Mouse (Mus musculus) lung, adult 2 months (tissue): Measurements from ENCODE around the gene Lgr6.

Experiments
- CTCF ChIP-seq: fragments of 200-500 bp; IDR thresholded peaks from 2 replicates; pipeline ENCODE4 v1.5.1; 2011; ENCODE audit warnings: mild to moderate bottlenecking, low read length, control low read depth; ENCODE audit not compliant: insufficient read depth
- POLR2A ChIP-seq: fragments of 200-500 bp; IDR thresholded peaks from 2 replicates; pipeline ENCODE4 v1.6.1; 2011; ENCODE audit warnings: low read depth, mild to moderate bottlenecking, control low read depth, low read length, borderline replicate concordance; ENCODE audit errors: extremely low read depth

GRCm38 (mm10) chr1:135030121-135030520 is 75.0 kb downstream of the Lgr6 start:
- TF ChIP-seq POLR2A (no peak), CTCF (no peak)
